Mouse (Mus musculus): ENCODE results near the gene Nlgn2.

DNA sequence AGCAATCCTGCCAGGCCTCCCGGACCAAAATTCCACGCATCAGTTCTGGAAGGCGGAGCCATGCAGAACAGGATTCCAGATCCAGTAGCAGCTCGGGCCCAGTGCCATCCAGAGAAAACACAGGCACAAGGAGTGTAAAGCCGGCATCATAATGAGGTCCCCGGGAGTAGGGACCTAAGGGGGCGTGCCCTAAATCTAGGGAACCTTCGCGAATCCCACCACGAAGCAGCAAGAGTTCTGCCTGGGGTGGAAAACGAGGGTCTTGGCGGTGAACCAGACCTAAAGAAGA lies 33.0 kb downstream of the Nlgn2 start:
- TF ChIP-seq GATA1 (IDR thresholded peaks at IDR 0.05; ENCODE audit: low read length): no peak
- TF ChIP-seq TAL1 (IDR thresholded peaks at IDR 0.05; ENCODE audit: low read length): no peak
